Mouse (Mus musculus): ENCODE results near the gene Odc1.

Gene Odc1

GRCm38 (mm10) chr12:17588906-17589612 is 44.5 kb downstream of the Odc1 start:
- no peak for DNase-seq (ENCODE audit: low spot score)

- DNase-seq (ENCODE audit: low spot score) = no peak
These were observed 46.7 kb downstream of the Odc1 start for GRCm38 (mm10) chr12:17591249-17591648.

GRCm38 (mm10) chr12:17593956-17594355 is 49.4 kb downstream of the Odc1 start:
- DNase-seq (ENCODE audit: low spot score) = no peak

DNA sequence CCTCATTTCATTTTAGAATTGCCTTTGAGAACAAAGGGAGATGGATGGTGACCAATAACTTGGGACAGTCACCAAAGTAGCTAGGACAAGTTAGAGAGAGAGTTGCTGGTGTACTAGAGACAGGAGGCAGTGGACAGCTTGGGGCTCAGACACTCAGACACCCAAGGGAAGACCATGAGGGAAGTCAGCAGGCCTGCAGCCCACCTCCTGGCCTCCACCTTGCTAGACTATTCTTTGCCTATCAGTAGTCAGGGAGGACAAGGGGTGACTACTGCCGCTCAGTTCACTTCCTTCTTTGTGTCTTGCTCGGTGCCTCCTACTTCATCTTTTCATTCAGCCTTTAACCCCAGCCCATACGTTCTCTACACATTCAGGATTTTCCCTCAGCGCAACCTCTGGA is 50.1 kb downstream of the Odc1 start:
- no peak for DNase-seq (ENCODE audit: low spot score)

DNA sequence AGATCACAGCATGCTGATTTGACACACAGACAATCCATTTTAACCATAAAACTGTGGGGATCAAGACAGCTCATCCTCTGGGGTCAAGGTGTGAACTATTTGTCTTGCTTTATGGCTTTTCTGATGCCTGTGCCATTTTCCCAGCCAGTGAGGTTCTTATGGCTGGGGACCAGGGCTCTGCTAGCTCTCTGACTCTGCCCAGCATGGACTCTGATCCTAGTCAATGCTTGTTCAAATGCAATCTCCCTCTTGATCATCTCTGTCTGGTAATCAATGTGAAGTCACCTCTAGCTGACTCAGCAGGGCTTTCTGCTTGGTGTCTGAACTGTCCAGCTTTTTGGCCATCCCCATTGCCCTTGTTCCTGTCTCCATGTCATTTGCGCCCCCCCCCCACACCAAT is 50.6 kb downstream of the Odc1 start:
- DNase-seq (ENCODE audit: low spot score) = no peak

All from embryo, embryonic 10 days (tissue).